Mouse (Mus musculus) B cell, adult 2 months (primary cell): ENCODE measurements around the gene Eps15.

ENCODE experiments used
- DNase-seq, 2 experiments: peaks; one replicate each; pipeline ENCODE4 v3.0.0; 2022

Gene Eps15

GRCm38 (mm10) chr4:109271803-109272202, 8.3 kb upstream of the Eps15 start:
- DNase-seq: no peak

DNA sequence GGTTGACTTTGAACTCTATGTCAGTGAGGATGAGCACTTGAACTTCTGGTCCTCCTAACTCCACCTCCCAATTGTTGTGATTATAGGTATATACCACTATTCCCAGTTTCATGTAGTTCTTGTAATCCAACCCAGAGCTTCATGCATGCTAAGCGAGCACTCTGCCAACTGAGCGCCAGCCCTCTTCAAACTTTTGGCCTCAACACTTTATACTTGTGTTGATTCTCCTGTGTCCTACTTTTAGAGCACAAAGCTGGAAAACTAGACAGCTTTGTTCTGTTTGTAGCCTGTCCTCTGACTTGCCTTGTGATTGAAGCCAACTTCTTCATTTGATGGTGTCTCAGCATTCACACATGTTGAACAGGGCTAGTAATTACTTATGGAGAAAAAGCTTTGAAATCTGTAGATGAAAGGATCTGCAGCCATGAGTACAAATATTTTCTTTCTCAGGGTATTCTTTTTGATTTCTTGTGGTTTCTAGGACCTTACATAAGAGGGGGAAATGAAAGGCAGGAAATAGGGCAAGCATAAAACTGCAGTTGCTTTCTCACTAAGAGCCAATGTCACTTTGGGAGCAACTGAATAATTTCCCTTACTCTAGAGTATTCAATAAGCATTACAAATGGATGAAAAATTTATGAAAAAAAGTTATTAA, 6.4 kb upstream of the Eps15 start:
- DNase-seq: no peak

DNA sequence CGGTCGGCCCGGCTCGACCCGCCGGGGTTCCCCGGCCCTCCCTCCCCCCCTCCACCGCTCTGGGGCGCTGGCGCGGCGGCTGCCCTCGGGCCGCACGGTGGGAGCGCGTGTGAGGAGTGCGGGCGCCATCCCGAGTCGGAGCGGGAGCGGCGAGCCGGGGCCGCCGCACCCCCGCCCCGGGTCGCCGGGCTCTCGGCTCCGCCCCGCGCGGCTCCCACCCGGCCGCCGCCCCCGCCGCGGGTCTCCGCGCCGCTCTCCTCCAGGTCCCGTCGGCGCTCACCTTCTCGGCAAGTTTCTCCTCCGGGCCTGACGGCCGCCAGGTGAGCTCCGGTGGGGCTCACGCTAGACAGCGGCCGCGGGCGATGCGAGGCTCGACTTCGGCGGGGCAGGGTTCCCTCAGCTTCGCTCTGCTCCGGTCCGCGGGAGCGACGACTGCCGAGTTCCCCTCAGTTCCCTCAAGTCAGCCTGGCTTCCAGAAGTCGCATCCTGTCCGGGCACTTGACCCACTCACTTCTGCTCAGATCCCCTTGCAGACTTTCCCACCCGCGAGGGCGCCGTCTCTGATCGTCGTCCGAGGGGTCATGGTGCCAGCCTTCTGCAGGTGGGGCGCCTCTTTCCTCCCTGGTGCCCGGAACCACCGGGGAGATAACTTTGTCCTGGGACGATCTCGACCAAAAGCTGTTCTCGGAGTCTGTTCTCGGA, 542 bp downstream of the Eps15 start:
- peak in 1 of 2 experiments; percentile 34 for DNase-seq

DNA sequence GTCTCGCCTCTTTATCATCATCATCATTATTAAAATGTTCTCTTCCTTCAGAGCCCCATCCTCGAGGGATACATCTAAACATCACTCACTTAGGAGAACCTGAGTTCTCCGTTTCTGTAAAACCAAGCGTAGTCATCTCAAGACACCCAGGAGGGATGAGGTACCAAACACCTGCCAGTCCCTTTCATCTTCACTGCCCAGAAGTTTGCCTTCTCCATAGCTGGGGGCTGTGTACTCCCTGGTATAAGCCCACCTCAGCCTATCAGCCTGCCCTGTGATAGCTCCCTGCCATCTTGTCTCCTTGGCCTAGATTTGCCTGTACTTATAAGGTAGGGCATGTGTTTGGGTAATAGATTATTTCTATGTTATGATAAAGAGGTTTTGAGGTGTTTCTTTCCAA, 1.1 kb downstream of the Eps15 start:
- DNase-seq: peak; percentile 15 to 17

- no peak for DNase-seq
Observed at GRCm38 (mm10) chr4:109281946-109282345, 1.9 kb downstream of the Eps15 start.

DNA sequence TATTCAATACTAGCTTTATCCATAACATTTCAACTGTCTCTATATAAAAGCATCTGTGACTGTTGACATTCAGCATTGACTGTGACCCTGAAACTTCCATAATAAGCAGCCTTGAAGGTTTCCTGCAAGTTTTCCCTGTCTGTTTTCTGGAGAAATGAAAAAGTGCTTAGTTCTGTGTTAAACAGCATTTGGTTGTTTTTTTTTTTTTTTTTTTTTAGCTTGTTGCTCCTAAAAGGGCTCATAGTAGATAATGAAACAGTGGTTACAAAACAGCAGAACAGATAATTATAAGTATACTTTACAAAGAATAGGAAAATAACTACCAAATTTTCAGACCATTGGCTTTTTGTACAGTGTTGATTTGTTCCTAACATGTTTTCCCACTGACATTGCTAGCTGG, 14.6 kb downstream of the Eps15 start:
- no peak for DNase-seq

GRCm38 (mm10) chr4:109296510-109296909, 16.4 kb downstream of the Eps15 start:
- no peak for DNase-seq

- no peak for DNase-seq
Observed at GRCm38 (mm10) chr4:109299136-109299535, 19.1 kb downstream of the Eps15 start.

DNA sequence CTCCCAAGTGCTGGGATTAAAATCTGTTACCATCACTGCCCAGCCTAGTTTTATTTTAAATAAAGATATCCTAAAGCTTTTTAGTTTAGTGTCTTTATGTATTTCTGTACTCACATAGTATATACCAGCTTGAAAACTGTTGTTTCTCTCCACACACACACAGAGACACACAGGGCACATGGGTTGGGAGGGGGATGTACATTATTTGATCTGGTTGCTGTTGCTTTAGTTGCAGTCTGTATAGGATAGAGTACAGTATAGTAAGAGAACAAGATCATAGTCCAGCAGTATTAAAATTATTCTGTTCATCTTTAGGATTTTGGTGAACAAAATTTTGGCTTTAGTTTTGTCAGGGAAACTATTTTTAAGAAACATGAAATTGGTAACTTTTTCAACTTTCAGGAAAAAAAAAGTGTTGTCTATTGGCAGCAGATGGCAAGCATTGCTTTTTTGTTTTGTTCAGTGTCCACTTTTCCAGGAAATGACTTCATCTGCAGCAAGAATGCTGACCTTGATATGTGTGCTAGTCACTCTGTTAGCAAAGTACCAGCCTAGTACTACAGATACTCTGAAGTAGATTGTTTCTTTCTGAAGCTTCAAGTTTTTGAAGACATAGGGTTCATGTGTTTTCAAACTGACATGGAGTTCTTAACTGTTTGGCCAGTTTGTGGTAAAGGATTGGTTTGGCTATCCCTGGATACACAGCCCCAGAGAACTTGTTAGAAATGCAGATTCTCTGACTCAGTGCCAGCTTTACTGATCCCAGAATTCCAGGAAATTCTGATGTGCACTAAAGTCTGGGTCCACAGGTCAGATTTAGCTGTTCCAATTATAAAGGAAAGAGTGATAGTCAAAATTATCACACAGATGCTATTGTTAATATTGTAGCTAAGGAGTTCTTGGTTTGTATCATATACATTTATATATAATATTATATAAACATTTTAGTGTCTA, 37.1 kb downstream of the Eps15 start:
- no peak for DNase-seq

DNA sequence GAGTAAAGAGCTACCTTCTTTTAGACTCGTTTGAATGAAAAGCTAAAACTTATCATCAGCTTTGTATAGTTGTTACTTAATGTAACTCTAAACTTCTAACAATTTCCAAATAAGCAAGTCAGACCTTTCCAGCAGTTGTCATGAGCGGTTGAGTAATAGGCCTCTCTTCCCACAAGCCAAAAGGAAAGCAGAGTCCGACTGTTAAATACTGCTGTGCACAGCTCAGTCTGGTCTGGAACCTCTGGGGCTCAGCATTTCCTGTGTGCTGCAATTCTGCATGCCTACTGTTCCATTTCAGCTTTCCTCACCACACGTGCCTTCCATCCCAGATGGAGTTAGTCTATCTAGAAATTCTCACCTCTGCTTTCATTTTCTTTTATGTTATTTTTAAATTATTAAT, 56.7 kb downstream of the Eps15 start:
- no peak for DNase-seq

DNA sequence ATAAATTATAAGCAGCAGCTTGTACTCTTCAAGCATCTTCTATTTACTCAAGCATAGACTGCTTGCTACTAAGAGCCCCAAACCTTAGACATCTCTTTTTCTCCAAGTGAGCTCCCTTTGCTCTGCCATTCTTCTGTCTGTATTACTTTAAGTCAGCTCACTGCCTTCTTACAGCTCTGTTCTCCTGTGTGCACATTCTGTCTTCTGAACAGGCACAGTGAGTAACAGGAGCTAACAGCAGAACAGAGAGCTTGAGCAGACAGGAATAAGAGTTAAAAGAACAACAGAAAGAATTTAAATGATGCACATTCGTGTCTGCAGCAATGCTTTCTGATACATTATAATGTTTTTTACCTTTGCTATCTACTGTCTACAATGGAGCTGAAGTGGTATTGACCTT, 61.2 kb downstream of the Eps15 start:
- no peak for DNase-seq

GRCm38 (mm10) chr4:109342783-109343485, 62.9 kb downstream of the Eps15 start:
- DNase-seq: no peak

GRCm38 (mm10) chr4:109343909-109344308, 63.8 kb downstream of the Eps15 start:
- no peak for DNase-seq

DNA sequence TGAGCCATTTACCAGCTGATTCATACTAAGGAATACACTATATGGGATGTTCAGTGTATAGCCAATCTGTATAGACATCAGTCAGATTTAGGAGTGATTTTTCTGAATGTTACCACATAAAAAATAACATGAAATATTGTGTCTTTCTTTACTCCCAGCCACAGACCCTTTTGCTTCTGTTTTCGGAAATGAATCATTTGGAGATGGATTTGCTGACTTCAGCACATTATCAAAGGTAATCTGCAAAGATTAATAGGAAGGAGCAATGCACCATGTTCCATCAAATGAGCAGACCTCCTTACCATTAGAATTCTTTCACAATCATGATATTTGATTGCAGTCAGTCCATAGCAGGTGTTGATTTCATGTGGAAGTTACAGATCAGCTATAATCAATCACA, 98.0 kb downstream of the Eps15 start:
- DNase-seq: no peak

DNA sequence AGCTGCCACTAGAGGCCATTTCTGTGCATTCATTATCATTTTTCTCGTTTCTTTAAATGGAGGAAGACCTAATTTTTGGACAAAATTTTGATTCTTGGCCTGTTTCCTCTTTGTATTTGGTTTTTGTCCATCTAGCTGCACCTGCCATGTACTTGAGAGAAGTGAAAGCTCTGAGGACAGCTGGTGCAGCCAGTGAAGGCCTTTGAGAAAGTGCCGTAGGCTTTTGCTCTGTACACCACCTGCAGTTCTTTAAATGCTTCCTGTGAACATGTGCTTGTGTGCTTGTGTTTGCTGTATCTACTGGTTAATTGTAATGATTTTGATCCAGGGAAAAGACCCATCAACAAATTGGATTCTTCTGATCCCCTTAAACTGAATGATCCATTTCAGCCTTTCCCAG, 102.4 kb downstream of the Eps15 start:
- DNase-seq: peak in 1 of 2 experiments; percentile 10

DNA sequence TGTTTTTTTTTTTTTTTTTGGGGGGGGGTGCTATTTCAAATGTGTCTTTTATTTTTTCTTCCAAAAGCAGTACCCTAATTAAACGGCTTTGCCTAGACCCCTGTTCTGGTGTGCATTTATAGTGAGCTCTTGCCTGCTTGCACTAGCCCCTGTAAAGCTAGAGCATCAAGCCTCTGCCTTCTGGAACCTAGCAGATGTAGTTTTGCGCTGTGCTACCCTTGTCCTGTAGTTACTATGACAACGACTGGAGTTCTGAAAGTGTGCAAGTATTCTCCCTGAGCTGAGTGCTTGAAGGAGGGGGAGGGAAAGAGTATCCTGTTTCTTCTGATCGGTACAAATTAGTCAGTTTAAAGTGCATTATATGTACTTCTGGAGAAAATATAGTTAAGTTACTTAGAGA, 105.5 kb downstream of the Eps15 start:
- no peak for DNase-seq

DNA sequence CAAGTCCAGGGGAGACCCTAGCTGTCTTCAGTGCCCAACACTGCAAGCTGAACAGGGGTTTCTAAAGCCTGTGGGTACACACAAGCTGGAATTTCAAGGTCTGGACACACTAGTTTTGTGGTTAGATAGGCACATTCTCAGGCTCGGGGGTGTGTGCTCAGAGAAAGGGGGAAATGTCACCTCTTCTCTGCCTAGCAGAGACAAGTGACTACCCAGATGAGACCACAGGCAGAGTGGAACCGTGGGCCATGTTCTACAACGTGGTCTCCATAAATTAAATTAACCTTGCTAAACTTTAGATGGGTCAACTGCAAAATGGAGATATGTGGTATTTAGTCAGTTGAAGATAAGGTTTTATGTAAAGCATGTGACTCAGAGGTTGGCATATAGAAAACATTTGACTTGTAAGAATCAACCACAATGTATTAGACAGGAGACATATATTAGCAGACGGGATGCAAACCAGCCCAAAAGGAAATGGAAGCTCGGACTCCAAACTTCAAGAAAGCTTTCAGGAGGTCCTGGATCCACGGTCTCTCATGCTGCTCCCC, 113.2 kb downstream of the Eps15 start:
- DNase-seq: no peak

GRCm38 (mm10) chr4:109393902-109394301, 113.8 kb downstream of the Eps15 start:
- no peak for DNase-seq

- DNase-seq: no peak
Observed at GRCm38 (mm10) chr4:109394314-109395074, 114.4 kb downstream of the Eps15 start.

DNA sequence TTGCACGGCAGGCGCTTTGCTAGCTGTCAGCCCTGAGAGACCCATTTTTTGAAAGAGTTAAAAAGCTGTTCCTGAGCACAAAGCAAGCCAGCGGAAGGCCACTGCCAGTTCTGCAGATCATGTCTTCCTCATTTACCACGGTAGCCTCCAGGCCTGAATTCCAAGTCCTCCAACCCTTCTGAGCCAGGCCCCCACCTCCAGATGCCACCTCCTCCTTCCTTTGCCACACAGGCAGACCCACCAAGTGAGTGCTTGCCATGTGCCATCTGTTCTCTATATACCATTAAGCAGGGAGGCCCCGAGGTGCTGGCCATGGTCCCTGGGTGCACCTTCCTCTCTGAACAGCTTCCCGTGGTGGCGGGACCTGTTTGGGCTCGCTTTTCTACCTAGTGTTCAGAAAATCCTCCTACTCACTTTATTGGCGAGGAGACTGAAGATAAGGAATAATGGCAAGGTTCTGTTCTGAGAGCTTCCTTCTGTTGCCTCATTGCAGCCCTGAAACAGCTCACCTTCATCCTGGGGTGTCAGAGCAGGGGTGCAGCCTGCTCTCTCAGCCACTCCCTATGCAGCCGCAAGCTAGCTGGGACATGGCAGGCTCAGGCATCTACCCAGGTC, 120.4 kb downstream of the Eps15 start:
- no peak for DNase-seq

GRCm38 (mm10) chr4:109401176-109401689, 121.2 kb downstream of the Eps15 start:
- no peak for DNase-seq
